Mouse (Mus musculus): ENCODE results near the gene Hist4h4. TPM values are rescaled to one million over a fixed set of nuclear protein-coding genes. Genes with fewer than 3 reads are reported as not detected.

Gene Hist4h4
- polyA plus RNA-seq, 1 experiment = 0.62 TPM

GRCm38 (mm10) chr6:136845706-136846480, 41.7 kb upstream of the Hist4h4 start:
- 66% methylated on average over 5 of the region's 5 CpGs for WGBS

DNA sequence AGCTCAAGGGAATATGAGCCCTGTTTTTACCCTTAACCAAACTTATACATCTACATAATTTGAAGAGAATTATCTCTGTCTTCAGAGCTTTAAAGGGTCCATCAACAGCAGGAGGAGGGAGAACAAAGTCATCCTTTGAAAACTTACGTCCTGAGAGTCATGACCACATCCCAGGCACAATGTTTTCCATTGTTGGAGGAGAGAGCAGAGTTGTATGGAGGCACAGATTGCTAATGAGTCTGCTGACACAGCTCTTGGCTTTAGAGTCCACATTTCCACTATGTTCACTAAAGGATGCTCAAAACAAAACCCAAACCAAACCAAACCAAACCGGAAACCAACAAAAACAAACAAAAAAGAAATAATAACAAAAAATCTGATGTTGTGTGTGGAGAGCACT, 40.7 kb upstream of the Hist4h4 start:
- no peak for DNase-seq
- WGBS = 54% methylated on average over 2 of the region's 2 CpGs
- H3K27ac ChIP-seq (ENCODE audit: insufficient read depth, low read length) = no peak overlapping the region; the same call in 1 of the 2 replicates

More at GRCm38 (mm10) chr6:136845706-136846480, 41.7 kb upstream of the Hist4h4 start:
- Histone ChIP-seq H3K4me1 (ENCODE audit: control insufficient read depth, insufficient read depth, low read length) (no peaks in the 10 kb centered on the region), H3K27me3 (ENCODE audit: control insufficient read depth, insufficient read depth, low read length) (no peaks in the 10 kb centered on the region), H3K27ac (ENCODE audit: insufficient read depth, low read length) (peak overlapping the region; percentile 53; the same call in 1 of the 2 replicates), H3K4me3 (replicated peaks; ENCODE audit: insufficient read depth, low read depth, low read length) (no peak overlapping the region)
- TF ChIP-seq POLR2A (IDR thresholded peaks at IDR 0.05; ENCODE audit: borderline replicate concordance, insufficient read depth, low read length) (no peak), CTCF (IDR thresholded peaks at IDR 0.05; ENCODE audit: borderline replicate concordance, insufficient read depth, low read depth, low read length) (no peak)
- DNase-seq = no peak

DNA sequence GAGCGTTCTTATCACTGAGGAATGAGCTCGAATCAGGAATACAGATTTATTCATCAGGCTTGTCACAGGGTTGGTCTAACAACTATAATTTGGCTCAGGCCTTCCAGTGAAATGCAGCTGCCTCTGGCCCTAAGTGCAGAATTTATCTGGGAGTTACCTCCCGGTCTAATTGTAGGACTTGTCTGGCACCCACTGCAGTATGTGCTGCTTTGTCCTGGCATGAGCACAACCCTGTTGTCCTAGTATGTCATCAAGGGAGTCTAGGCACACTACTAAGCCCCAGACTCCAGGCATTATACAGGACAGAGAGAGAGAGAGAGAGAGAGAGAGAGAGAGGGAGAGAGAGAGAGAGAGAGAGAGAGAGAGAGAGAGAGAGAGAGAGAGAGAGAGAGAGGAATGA, 33.1 kb upstream of the Hist4h4 start:
- H3K27ac ChIP-seq (ENCODE audit: insufficient read depth, low read length) = no peak overlapping the region
- H3K4me3 ChIP-seq (replicated peaks; ENCODE audit: insufficient read depth, low read depth, low read length) = no peak overlapping the region
- TF ChIP-seq POLR2A (IDR thresholded peaks at IDR 0.05; ENCODE audit: borderline replicate concordance, insufficient read depth, low read length) = no peak
- no peak for TF ChIP-seq CTCF (IDR thresholded peaks at IDR 0.05; ENCODE audit: borderline replicate concordance, insufficient read depth, low read depth, low read length)
- no peaks in the 10 kb centered on the region for H3K4me1 ChIP-seq (ENCODE audit: control insufficient read depth, insufficient read depth, low read length)
- no peak for DNase-seq
- 74% methylated on average over 3 of the region's 3 CpGs for WGBS
- H3K27me3 ChIP-seq (ENCODE audit: control insufficient read depth, insufficient read depth, low read length) = no peaks in the 10 kb centered on the region

More for the DNA sequence above, 40.7 kb upstream of the Hist4h4 start:
- Histone ChIP-seq H3K4me3 (replicated peaks; ENCODE audit: insufficient read depth, low read depth, low read length) (no peak overlapping the region), H3K27me3 (ENCODE audit: control insufficient read depth, insufficient read depth, low read length) (no peaks in the 10 kb centered on the region), H3K4me1 (ENCODE audit: control insufficient read depth, insufficient read depth, low read length) (no peaks in the 10 kb centered on the region)
- no peak for TF ChIP-seq POLR2A (IDR thresholded peaks at IDR 0.05; ENCODE audit: borderline replicate concordance, insufficient read depth, low read length)
- TF ChIP-seq CTCF (IDR thresholded peaks at IDR 0.05; ENCODE audit: borderline replicate concordance, insufficient read depth, low read depth, low read length) = no peak

DNA sequence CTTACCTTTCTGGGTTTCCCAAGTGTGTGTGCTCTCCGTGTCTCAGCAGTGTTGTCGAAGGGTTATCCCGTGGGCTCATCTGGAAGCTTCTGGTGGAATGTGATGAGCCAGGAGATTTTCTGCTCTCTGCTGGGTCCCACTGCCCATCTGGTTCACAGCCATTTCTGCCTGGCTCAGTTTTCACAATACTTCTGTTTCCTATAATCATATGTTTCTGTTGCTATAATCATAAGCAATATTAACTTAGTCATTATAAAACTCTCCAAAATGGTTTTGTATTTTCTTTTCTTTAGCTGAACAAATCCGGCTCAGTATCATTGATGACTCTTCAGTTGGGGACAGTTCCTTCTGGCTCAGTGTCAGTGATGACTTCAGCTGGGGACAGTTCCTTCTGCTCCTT, 31.1 kb upstream of the Hist4h4 start, which contains the start of gene Smco3:
Gene Smco3 (minus strand): TSS at position 101 of the 400 bp plus-strand sequence.
- TF ChIP-seq CTCF (IDR thresholded peaks at IDR 0.05; ENCODE audit: borderline replicate concordance, insufficient read depth, low read depth, low read length) = no peak
- no peak for TF ChIP-seq POLR2A (IDR thresholded peaks at IDR 0.05; ENCODE audit: borderline replicate concordance, insufficient read depth, low read length)
- H3K27ac ChIP-seq (ENCODE audit: insufficient read depth, low read length) = peak within 1 kb of the TSS; percentile 36; the same call in 1 of the 2 replicates
- H3K27me3 ChIP-seq (ENCODE audit: control insufficient read depth, insufficient read depth, low read length) = no peaks in the 10 kb centered on the region
- no peak within 1 kb of the TSS for H3K4me3 ChIP-seq (replicated peaks; ENCODE audit: insufficient read depth, low read depth, low read length)
- 23% methylated on average over 4 of the region's 4 CpGs for WGBS
- no peak for DNase-seq
- H3K4me1 ChIP-seq (ENCODE audit: control insufficient read depth, insufficient read depth, low read length) = no peaks in the 10 kb centered on the region

DNA sequence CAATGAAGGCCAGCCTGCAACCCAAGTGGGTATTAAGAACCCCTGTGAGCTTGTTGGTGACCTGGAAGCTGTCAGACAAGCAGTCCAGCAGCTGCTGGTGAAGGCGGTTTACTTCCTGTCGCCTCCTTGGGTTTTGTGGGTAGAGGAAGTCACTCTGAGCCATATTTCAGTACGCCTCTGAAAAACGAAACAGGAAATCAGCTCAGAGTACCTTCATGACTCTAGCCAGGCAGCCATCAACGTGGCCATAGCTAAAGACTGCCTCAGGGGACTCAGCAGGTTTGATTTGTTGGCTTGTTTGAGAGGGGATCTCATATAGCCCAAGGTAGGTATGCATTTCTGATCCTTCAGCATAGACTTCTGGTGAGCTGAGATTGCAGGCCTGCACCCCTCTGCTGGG, 27.5 kb upstream of the Hist4h4 start:
- TF ChIP-seq POLR2A (IDR thresholded peaks at IDR 0.05; ENCODE audit: borderline replicate concordance, insufficient read depth, low read length) (no peak), CTCF (IDR thresholded peaks at IDR 0.05; ENCODE audit: borderline replicate concordance, insufficient read depth, low read depth, low read length) (no peak)
- Histone ChIP-seq H3K27ac (ENCODE audit: insufficient read depth, low read length) (no peak overlapping the region), H3K4me3 (replicated peaks; ENCODE audit: insufficient read depth, low read depth, low read length) (no peak overlapping the region), H3K4me1 (ENCODE audit: control insufficient read depth, insufficient read depth, low read length) (peaks cover 2% of the 10 kb centered on the region; the same call in 1 of the 2 replicates), H3K27me3 (ENCODE audit: control insufficient read depth, insufficient read depth, low read length) (no peaks in the 10 kb centered on the region)
- no peak for DNase-seq
- WGBS = 66% methylated on average over 5 of the region's 5 CpGs

DNA sequence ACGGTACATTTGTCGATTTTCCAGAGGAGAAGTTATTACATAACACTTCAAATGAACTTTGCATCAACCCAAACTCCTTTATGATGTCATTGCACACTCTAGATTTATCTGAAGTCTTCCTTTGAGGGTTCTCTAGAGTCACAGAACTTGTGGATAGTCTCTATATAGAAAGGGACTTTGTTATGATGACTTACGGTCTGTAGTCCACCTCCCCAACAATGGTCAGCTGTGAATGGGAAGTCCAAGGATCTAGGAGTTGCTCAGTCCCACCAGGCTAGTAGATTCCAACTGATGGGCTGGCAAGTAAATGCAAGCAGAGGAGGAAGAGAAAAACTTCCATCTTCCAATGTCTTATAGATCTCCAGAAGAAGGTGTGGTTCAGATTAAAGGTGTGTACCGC, 24.5 kb upstream of the Hist4h4 start:
- DNase-seq = no peak
- H3K27ac ChIP-seq (ENCODE audit: insufficient read depth, low read length) = no peak overlapping the region; the same call in 1 of the 2 replicates
- H3K27me3 ChIP-seq (ENCODE audit: control insufficient read depth, insufficient read depth, low read length) = no peaks in the 10 kb centered on the region
- 34% methylated on average over 4 of the region's 4 CpGs for WGBS
- peaks cover 5% of the 10 kb centered on the region; the same call in 1 of the 2 replicates for H3K4me1 ChIP-seq (ENCODE audit: control insufficient read depth, insufficient read depth, low read length)
- H3K4me3 ChIP-seq (replicated peaks; ENCODE audit: insufficient read depth, low read depth, low read length) = peak overlapping the region; percentile 46
- no peak for TF ChIP-seq CTCF (IDR thresholded peaks at IDR 0.05; ENCODE audit: borderline replicate concordance, insufficient read depth, low read depth, low read length)
- TF ChIP-seq POLR2A (IDR thresholded peaks at IDR 0.05; ENCODE audit: borderline replicate concordance, insufficient read depth, low read length) = no peak

GRCm38 (mm10) chr6:136827881-136828561, 23.8 kb upstream of the Hist4h4 start, which contains the start of gene Wbp11:
Gene Wbp11, minus strand, starts transcription at chr6:136828233.
- under 1% methylated on average over 45 of the region's 45 CpGs for WGBS
- DNase-seq = peak; percentile 96 to 99
- TF ChIP-seq CTCF (IDR thresholded peaks at IDR 0.05; ENCODE audit: borderline replicate concordance, insufficient read depth, low read depth, low read length) (no peak), POLR2A (IDR thresholded peaks at IDR 0.05; ENCODE audit: borderline replicate concordance, insufficient read depth, low read length) (peak; percentile 91; the same call in 1 of the 2 replicates)
- peaks cover 5% of the 10 kb centered on the region; the same call in 1 of the 2 replicates for H3K4me1 ChIP-seq (ENCODE audit: control insufficient read depth, insufficient read depth, low read length)
- peak within 1 kb of the TSS; percentile 72 for H3K27ac ChIP-seq (ENCODE audit: insufficient read depth, low read length)
- H3K4me3 ChIP-seq (replicated peaks; ENCODE audit: insufficient read depth, low read depth, low read length) = peak within 1 kb of the TSS; percentile 79
- no peaks in the 10 kb centered on the region for H3K27me3 ChIP-seq (ENCODE audit: control insufficient read depth, insufficient read depth, low read length)

Data from cerebellum, adult 2 months (tissue).